Mouse (Mus musculus): ENCODE measurements around the gene Tbc1d20. TPM values are rescaled to one million over a fixed set of nuclear protein-coding genes. Genes with fewer than 3 reads are reported as not detected.
"Not testable (repeated sequence)": the region's sequence is repeated elsewhere in the genome, so short reads cannot be mapped to it uniquely, and the experiment has no call there.

Tbc1d20 gene
- polyA plus RNA-seq, 1 experiment from 2014 or later, result 32.2 TPM

GRCm38 (mm10) chr2:152357254-152357653, 63.6 kb downstream of the Tbc1d20 start:
- 86% methylated on average over 3 of the region's 3 CpGs for WGBS
- no peak overlapping the region for H3K9ac ChIP-seq (ENCODE audit: low read depth, low read length)
- no peak overlapping the region for H3K4me3 ChIP-seq (ENCODE audit: low read depth, low read length)
- H3K27me3 ChIP-seq (replicated peaks; ENCODE audit: control insufficient read depth, insufficient read depth, low read length), result no peaks in the 10 kb centered on the region
- DNase-seq (ENCODE audit: low spot score) (no peak), ATAC-seq (ENCODE audit: low read depth) (no peak)
- H3K27ac ChIP-seq (replicated peaks; ENCODE audit: low read depth, low read length), result no peak overlapping the region
- no peaks in the 10 kb centered on the region for H3K9me3 ChIP-seq (ENCODE audit: control insufficient read depth, low read length)
- H3K36me3 ChIP-seq (ENCODE audit: control insufficient read depth, insufficient read depth, low read length), result no peaks in the 10 kb centered on the region
- no peak overlapping the region for H3K4me2 ChIP-seq (ENCODE audit: low read depth, low read length)
- no peaks in the 10 kb centered on the region for H3K4me1 ChIP-seq (ENCODE audit: control insufficient read depth, insufficient read depth, low read length)

- H3K27me3 ChIP-seq (replicated peaks; ENCODE audit: control insufficient read depth, insufficient read depth, low read length); H3K4me3 ChIP-seq (ENCODE audit: low read depth, low read length); H3K36me3 ChIP-seq (ENCODE audit: control insufficient read depth, insufficient read depth, low read length); H3K27ac ChIP-seq (replicated peaks; ENCODE audit: low read depth, low read length); DNase-seq (ENCODE audit: low spot score); ATAC-seq (ENCODE audit: low read depth); H3K4me2 ChIP-seq (ENCODE audit: low read depth, low read length); H3K4me1 ChIP-seq (ENCODE audit: control insufficient read depth, insufficient read depth, low read length); H3K9me3 ChIP-seq (ENCODE audit: control insufficient read depth, low read length); H3K9ac ChIP-seq (ENCODE audit: low read depth, low read length): not testable (repeated sequence)
- WGBS, result 70% methylated on average over 5 of the region's 5 CpGs
Measured at GRCm38 (mm10) chr2:152358977-152359376, 65.3 kb downstream of the Tbc1d20 start.

GRCm38 (mm10) chr2:152359616-152360015, 66.0 kb downstream of the Tbc1d20 start:
- H3K4me3 ChIP-seq (ENCODE audit: low read depth, low read length), result no peak overlapping the region
- no peaks in the 10 kb centered on the region for H3K36me3 ChIP-seq (ENCODE audit: control insufficient read depth, insufficient read depth, low read length)
- H3K27ac ChIP-seq (replicated peaks; ENCODE audit: low read depth, low read length), result no peak overlapping the region
- H3K9ac ChIP-seq (ENCODE audit: low read depth, low read length), result no peak overlapping the region
- no peak overlapping the region for H3K4me2 ChIP-seq (ENCODE audit: low read depth, low read length)
- no peaks in the 10 kb centered on the region for H3K27me3 ChIP-seq (replicated peaks; ENCODE audit: control insufficient read depth, insufficient read depth, low read length)
- no peaks in the 10 kb centered on the region for H3K9me3 ChIP-seq (ENCODE audit: control insufficient read depth, low read length)
- no peaks in the 10 kb centered on the region for H3K4me1 ChIP-seq (ENCODE audit: control insufficient read depth, insufficient read depth, low read length)
- DNase-seq (ENCODE audit: low spot score) (no peak), ATAC-seq (ENCODE audit: low read depth) (no peak)
- 65% methylated on average over 4 of the region's 5 CpGs for WGBS

- DNase-seq (ENCODE audit: low spot score), result peak; percentile 24
- no peaks in the 10 kb centered on the region for H3K4me1 ChIP-seq (ENCODE audit: control insufficient read depth, insufficient read depth, low read length)
- no peak overlapping the region for H3K4me3 ChIP-seq (ENCODE audit: low read depth, low read length)
- no peak for ATAC-seq (ENCODE audit: low read depth)
- WGBS, result 44% methylated on average over 7 of the region's 7 CpGs
- no peak overlapping the region for H3K27ac ChIP-seq (replicated peaks; ENCODE audit: low read depth, low read length)
- H3K9ac ChIP-seq (ENCODE audit: low read depth, low read length), result 0 out of 2 replicates have a peak overlapping the region, but pooled peaks have one; percentile 15
- H3K9me3 ChIP-seq (ENCODE audit: control insufficient read depth, low read length), result no peaks in the 10 kb centered on the region
- H3K36me3 ChIP-seq (ENCODE audit: control insufficient read depth, insufficient read depth, low read length), result no peaks in the 10 kb centered on the region
- no peak overlapping the region for H3K4me2 ChIP-seq (ENCODE audit: low read depth, low read length)
- H3K27me3 ChIP-seq (replicated peaks; ENCODE audit: control insufficient read depth, insufficient read depth, low read length), result no peaks in the 10 kb centered on the region
Measured at GRCm38 (mm10) chr2:152360271-152360775, 66.7 kb downstream of the Tbc1d20 start.

GRCm38 (mm10) chr2:152361193-152361592, 67.6 kb downstream of the Tbc1d20 start:
- Histone ChIP-seq H3K27ac (replicated peaks; ENCODE audit: low read depth, low read length) (no peak overlapping the region), H3K36me3 (ENCODE audit: control insufficient read depth, insufficient read depth, low read length) (no peaks in the 10 kb centered on the region), H3K9ac (ENCODE audit: low read depth, low read length) (no peak overlapping the region), H3K9me3 (ENCODE audit: control insufficient read depth, low read length) (no peaks in the 10 kb centered on the region), H3K4me3 (ENCODE audit: low read depth, low read length) (no peak overlapping the region), H3K4me2 (ENCODE audit: low read depth, low read length) (no peak overlapping the region), H3K4me1 (ENCODE audit: control insufficient read depth, insufficient read depth, low read length) (no peaks in the 10 kb centered on the region), H3K27me3 (replicated peaks; ENCODE audit: control insufficient read depth, insufficient read depth, low read length) (no peaks in the 10 kb centered on the region)
- ATAC-seq (ENCODE audit: low read depth) (no peak), DNase-seq (ENCODE audit: low spot score) (no peak)
- 89% methylated on average over 8 of the region's 8 CpGs for WGBS

Other genes starting within 250 kb of the Tbc1d20 start
- gene Scrt2, start 212.3 kb upstream of the Tbc1d20 start, polyA plus RNA-seq (2014; fragmentation: Nextera tagmentation; extraction: Ambion mirVana), result 0.29 TPM in 2 replicates
- gene Srxn1, start 188.3 kb upstream of the Tbc1d20 start, polyA plus RNA-seq (2014; fragmentation: Nextera tagmentation; extraction: Ambion mirVana), result 12.0 and 13.6 TPM in 2 replicates
- 10.6 TPM in 2 replicates for gene Tcf15, start 150.3 kb upstream of the Tbc1d20 start, polyA plus RNA-seq (2014; fragmentation: Nextera tagmentation; extraction: Ambion mirVana)
- 84.5 and 86.4 TPM in 2 replicates for gene Csnk2a1, start 67.0 kb upstream of the Tbc1d20 start, polyA plus RNA-seq (2014; fragmentation: Nextera tagmentation; extraction: Ambion mirVana)
- 79.5 and 82.2 TPM in 2 replicates for gene Rbck1, start 38.8 kb downstream of the Tbc1d20 start, polyA plus RNA-seq (2014; fragmentation: Nextera tagmentation; extraction: Ambion mirVana)
- 3.0 and 3.3 TPM in 2 replicates for gene Trib3, start 50.2 kb downstream of the Tbc1d20 start, polyA plus RNA-seq (2014; fragmentation: Nextera tagmentation; extraction: Ambion mirVana)
- gene Nrsn2, start 82.8 kb downstream of the Tbc1d20 start, polyA plus RNA-seq (2014; fragmentation: Nextera tagmentation; extraction: Ambion mirVana), result 2.5 and 2.7 TPM in 2 replicates
- gene Sox12, start 104.2 kb downstream of the Tbc1d20 start, polyA plus RNA-seq (2014; fragmentation: Nextera tagmentation; extraction: Ambion mirVana), result 10.4 and 11.4 TPM in 2 replicates
- gene Zcchc3, start 121.2 kb downstream of the Tbc1d20 start, polyA plus RNA-seq (2014; fragmentation: Nextera tagmentation; extraction: Ambion mirVana), result 29.5 and 36.4 TPM in 2 replicates
- 0.87 and 5.1 TPM in 2 replicates for gene 6820408C15Rik, start 121.8 kb downstream of the Tbc1d20 start, polyA plus RNA-seq (2014; fragmentation: Nextera tagmentation; extraction: Ambion mirVana)
- gene Defb23, start 170.8 kb downstream of the Tbc1d20 start, polyA plus RNA-seq (2014; fragmentation: Nextera tagmentation; extraction: Ambion mirVana), result not detected in 2 replicates
- not detected in 2 replicates for gene Defb20, start 183.2 kb downstream of the Tbc1d20 start, polyA plus RNA-seq (2014; fragmentation: Nextera tagmentation; extraction: Ambion mirVana)
- not detected in 2 replicates for gene Defb22, start 196.3 kb downstream of the Tbc1d20 start, polyA plus RNA-seq (2014; fragmentation: Nextera tagmentation; extraction: Ambion mirVana)
- gene Defb26, start 217.9 kb downstream of the Tbc1d20 start, polyA plus RNA-seq (2014; fragmentation: Nextera tagmentation; extraction: Ambion mirVana), result not detected in 2 replicates
- not detected in 2 replicates for gene Defb28, start 224.4 kb downstream of the Tbc1d20 start, polyA plus RNA-seq (2014; fragmentation: Nextera tagmentation; extraction: Ambion mirVana)
- not detected in 2 replicates for gene Defb29, start 246.3 kb downstream of the Tbc1d20 start, polyA plus RNA-seq (2014; fragmentation: Nextera tagmentation; extraction: Ambion mirVana)